Comparison of ENCODE assay signal across 10 mouse cellular contexts in genomic region chr15:102017918-102018463, GRCm38 (mm10). TPM values are rescaled to one million over a fixed set of nuclear protein-coding genes. Genes with fewer than 3 reads are reported as not detected.
DNase-seq lines count a peak whose midpoint lies in the region; ATAC-seq and TF ChIP-seq lines count a peak whose summit lies in the region.
"Had no signal": no experiment of that assay in that cellular context is flagged by ENCODE, and none has a peak within 500 bp of the region (broad histone marks: within the 10 kb centered on the region; RNA-seq: fewer than 3 reads in every experiment).

No protein-coding gene starts in this region.

- H3K9me3 ChIP-seq in intestine, embryonic 14.5 days (ENCODE audit: control insufficient read depth, low read length) = no peaks in the 10 kb centered on the region
- no peaks in the 10 kb centered on the region for H3K9me3 ChIP-seq in liver, postnatal 0 days (ENCODE audit: low read length)
- H3K9me3 ChIP-seq in forebrain, embryonic 13.5 days (replicated peaks) = no peaks in the 10 kb centered on the region
- no peaks in the 10 kb centered on the region for H3K9me3 ChIP-seq in midbrain, embryonic 15.5 days
- no peaks in the 10 kb centered on the region for H3K9me3 ChIP-seq in hindbrain, embryonic 11.5 days (ENCODE audit: control insufficient read depth, low read length)
- H3K9me3 ChIP-seq: embryonic facial prominence, embryonic 15.5 days; neural tube, embryonic 12.5 days had no signal

- no peak for TF ChIP-seq EP300 in liver, postnatal 0 days (IDR thresholded peaks at IDR 0.05; ENCODE audit: low read depth)

- DNase-seq in urinary bladder, postnatal 14 days (ENCODE audit: low spot score) = peak; percentile 70
- DNase-seq in urinary bladder, postnatal 10 days (ENCODE audit: low spot score) = no peak
- peak; percentile 77 for DNase-seq in intestine, embryonic 14.5 days (ENCODE audit: low spot score)
- peak; percentile 82 for DNase-seq in liver, postnatal 0 days
- DNase-seq in testis, postnatal 10 days (ENCODE audit: low spot score) = peak; percentile 78
- DNase-seq in hindbrain, embryonic 11.5 days (ENCODE audit: low spot score) = no peak

- H3K27me3 ChIP-seq in intestine, embryonic 14.5 days (replicated peaks; ENCODE audit: control insufficient read depth, insufficient read depth, low read length) = no peaks in the 10 kb centered on the region
- H3K27me3 ChIP-seq in liver, postnatal 0 days (ENCODE audit: insufficient read depth, low read length) = no peaks in the 10 kb centered on the region
- H3K27me3 ChIP-seq in forebrain, embryonic 13.5 days = 0 out of 2 replicates have a peak, but pooled peaks cover 6% of the 10 kb centered on the region
- H3K27me3 ChIP-seq in midbrain, embryonic 15.5 days (replicated peaks) = no peaks in the 10 kb centered on the region
- H3K27me3 ChIP-seq in hindbrain, embryonic 11.5 days (ENCODE audit: control insufficient read depth, insufficient read depth, low read length) = no peaks in the 10 kb centered on the region
- H3K27me3 ChIP-seq: neural tube, embryonic 12.5 days had no signal

- no peak overlapping the region for H3K4me2 ChIP-seq in intestine, embryonic 14.5 days (ENCODE audit: low read length)
- no peak overlapping the region for H3K4me2 ChIP-seq in liver, postnatal 0 days (ENCODE audit: low read depth, low read length)
- no peak overlapping the region for H3K4me2 ChIP-seq in forebrain, embryonic 13.5 days
- H3K4me2 ChIP-seq in midbrain, embryonic 15.5 days = no peak overlapping the region
- no peak overlapping the region for H3K4me2 ChIP-seq in hindbrain, embryonic 11.5 days (replicated peaks; ENCODE audit: low read depth, low read length)
- H3K4me2 ChIP-seq: embryonic facial prominence, embryonic 15.5 days; neural tube, embryonic 12.5 days had no signal

- H3K4me3 ChIP-seq in intestine, embryonic 14.5 days (ENCODE audit: low read depth, low read length) = no peak overlapping the region
- no peak overlapping the region for H3K4me3 ChIP-seq in liver, postnatal 0 days (ENCODE audit: low read depth, low read length)
- H3K4me3 ChIP-seq in forebrain, embryonic 13.5 days = no peak overlapping the region
- no peak overlapping the region for H3K4me3 ChIP-seq in midbrain, embryonic 15.5 days
- H3K4me3 ChIP-seq in hindbrain, embryonic 11.5 days (ENCODE audit: low read depth, low read length) = no peak overlapping the region
- H3K4me3 ChIP-seq: embryonic facial prominence, embryonic 15.5 days; neural tube, embryonic 12.5 days had no signal

- H3K9ac ChIP-seq in intestine, embryonic 14.5 days (ENCODE audit: low read length) = no peak overlapping the region
- no peak overlapping the region for H3K9ac ChIP-seq in liver, postnatal 0 days (replicated peaks)
- no peak overlapping the region for H3K9ac ChIP-seq in forebrain, embryonic 13.5 days
- H3K9ac ChIP-seq in midbrain, embryonic 15.5 days = no peak overlapping the region
- no peak overlapping the region for H3K9ac ChIP-seq in hindbrain, embryonic 11.5 days (ENCODE audit: low read depth, low read length)
- H3K9ac ChIP-seq: embryonic facial prominence, embryonic 15.5 days; neural tube, embryonic 12.5 days had no signal

- 18% methylated on average over 7 of the region's 7 CpGs for WGBS in intestine, embryonic 14.5 days
- WGBS in liver, postnatal 0 days (ENCODE audit: insufficient replicate concordance) = 12% methylated on average over 7 of the region's 7 CpGs
- WGBS in forebrain, embryonic 13.5 days = 29% methylated on average over 7 of the region's 7 CpGs
- 31% methylated on average over 7 of the region's 7 CpGs for WGBS in midbrain, embryonic 15.5 days
- WGBS in hindbrain, embryonic 11.5 days = 30% methylated on average over 7 of the region's 7 CpGs

- H3K36me3 ChIP-seq in intestine, embryonic 14.5 days (ENCODE audit: control insufficient read depth, insufficient read depth, low read length) = no peaks in the 10 kb centered on the region
- no peaks in the 10 kb centered on the region for H3K36me3 ChIP-seq in liver, postnatal 0 days (replicated peaks; ENCODE audit: insufficient read depth, low read length)
- no peaks in the 10 kb centered on the region for H3K36me3 ChIP-seq in forebrain, embryonic 13.5 days (ENCODE audit: poor library complexity, severe bottlenecking)
- H3K36me3 ChIP-seq in midbrain, embryonic 15.5 days (replicated peaks) = no peaks in the 10 kb centered on the region
- H3K36me3 ChIP-seq in hindbrain, embryonic 11.5 days (ENCODE audit: control insufficient read depth, insufficient read depth, low read length) = no peaks in the 10 kb centered on the region
- H3K36me3 ChIP-seq: embryonic facial prominence, embryonic 15.5 days; neural tube, embryonic 12.5 days had no signal

- H3K27ac ChIP-seq in intestine, embryonic 14.5 days (ENCODE audit: low read depth) = peak overlapping the region; percentile 92
- H3K27ac ChIP-seq in liver, postnatal 0 days (ENCODE audit: low read depth) = peak overlapping the region; percentile 68
- no peak overlapping the region for H3K27ac ChIP-seq in forebrain, embryonic 13.5 days
- H3K27ac ChIP-seq in midbrain, embryonic 15.5 days = no peak overlapping the region
- no peak overlapping the region for H3K27ac ChIP-seq in hindbrain, embryonic 11.5 days (ENCODE audit: low read depth, low read length)
- H3K27ac ChIP-seq: embryonic facial prominence, embryonic 15.5 days; neural tube, embryonic 12.5 days had no signal

- TF ChIP-seq CTCF in liver, postnatal 0 days (IDR thresholded peaks at IDR 0.05; ENCODE audit: low read depth) = peak; percentile 79

- ATAC-seq in intestine, embryonic 14.5 days (replicated peaks; ENCODE audit: low FRiP score, low TSS enrichment, low read depth) = no peak; the same call in 1 of the 2 replicates
- ATAC-seq in liver, postnatal 0 days = peak; percentile 93
- ATAC-seq in forebrain, embryonic 13.5 days = no peak
- ATAC-seq in midbrain, embryonic 15.5 days (replicated peaks) = no peak
- ATAC-seq in hindbrain, embryonic 11.5 days (ENCODE audit: low FRiP score) = no peak

- H3K4me1 ChIP-seq in intestine, embryonic 14.5 days (replicated peaks; ENCODE audit: control insufficient read depth, insufficient read depth, low read length) = peaks cover 15% of the 10 kb centered on the region
- peaks cover 18% of the 10 kb centered on the region for H3K4me1 ChIP-seq in liver, postnatal 0 days (ENCODE audit: insufficient read depth)
- H3K4me1 ChIP-seq in forebrain, embryonic 13.5 days = peaks cover 9% of the 10 kb centered on the region; the same call in 1 of the 2 replicates
- peaks cover 5% of the 10 kb centered on the region; the same call in 1 of the 2 replicates for H3K4me1 ChIP-seq in midbrain, embryonic 15.5 days
- H3K4me1 ChIP-seq in hindbrain, embryonic 11.5 days (replicated peaks; ENCODE audit: control insufficient read depth, insufficient read depth, low read length) = peaks cover 3% of the 10 kb centered on the region; the same call in 1 of the 2 replicates

RNA-seq across cellular contexts. Expression of gene Krt18, which starts 10.0 kb away (rescaled TPM):
- polyA plus RNA-seq in intestine, embryonic 14.5 days (2014; fragmentation: Nextera tagmentation; extraction: Ambion mirVana) = 184 and 210 TPM in 2 replicates
- 234 and 261 TPM in 2 replicates for polyA plus RNA-seq in liver, postnatal 0 days (2015; fragmentation: Nextera tagmentation; extraction: Ambion mirVana)
- 2.4 and 6.3 TPM in 2 replicates for polyA plus RNA-seq in forebrain, embryonic 13.5 days (2015; fragmentation: Nextera tagmentation; extraction: Ambion mirVana)
- polyA plus RNA-seq in midbrain, embryonic 15.5 days (2015; fragmentation: Nextera tagmentation; extraction: Ambion mirVana) = 3.3 and 4.4 TPM in 2 replicates
- 20.5 and 22.7 TPM in 2 replicates for polyA plus RNA-seq in hindbrain, embryonic 11.5 days (2014; fragmentation: Nextera tagmentation; extraction: Ambion mirVana)

RNA-seq across cellular contexts. Expression of gene Krt8, which starts 13.7 kb away (rescaled TPM):
- polyA plus RNA-seq in intestine, embryonic 14.5 days (2014; fragmentation: Nextera tagmentation; extraction: Ambion mirVana) = 381 and 486 TPM in 2 replicates
- polyA plus RNA-seq in liver, postnatal 0 days (2015; fragmentation: Nextera tagmentation; extraction: Ambion mirVana) = 125 and 129 TPM in 2 replicates
- polyA plus RNA-seq in forebrain, embryonic 13.5 days (2015; fragmentation: Nextera tagmentation; extraction: Ambion mirVana) = 1.7 and 2.6 TPM in 2 replicates
- 1.8 and 2.0 TPM in 2 replicates for polyA plus RNA-seq in midbrain, embryonic 15.5 days (2015; fragmentation: Nextera tagmentation; extraction: Ambion mirVana)
- 22.4 and 27.8 TPM in 2 replicates for polyA plus RNA-seq in hindbrain, embryonic 11.5 days (2014; fragmentation: Nextera tagmentation; extraction: Ambion mirVana)

RNA-seq across cellular contexts. Expression of gene Eif4b, which starts 55.6 kb away (rescaled TPM):
- polyA plus RNA-seq in intestine, embryonic 14.5 days (2014; fragmentation: Nextera tagmentation; extraction: Ambion mirVana) = 141 and 152 TPM in 2 replicates
- 30.9 and 32.2 TPM in 2 replicates for polyA plus RNA-seq in liver, postnatal 0 days (2015; fragmentation: Nextera tagmentation; extraction: Ambion mirVana)
- 90.5 and 102 TPM in 2 replicates for polyA plus RNA-seq in forebrain, embryonic 13.5 days (2015; fragmentation: Nextera tagmentation; extraction: Ambion mirVana)
- polyA plus RNA-seq in midbrain, embryonic 15.5 days (2015; fragmentation: Nextera tagmentation; extraction: Ambion mirVana) = 87.0 and 89.2 TPM in 2 replicates
- polyA plus RNA-seq in hindbrain, embryonic 11.5 days (2014; fragmentation: Nextera tagmentation; extraction: Ambion mirVana) = 85.0 and 103 TPM in 2 replicates

Comparison
In these comparisons a context has a peak if more than half of its experiments do, and no peak if none do; other contexts are left out.
1. DNase-seq: peak in urinary bladder, postnatal 14 days (single experiment), intestine, embryonic 14.5 days (single experiment), liver, postnatal 0 days (single experiment) and testis, postnatal 10 days (single experiment); none in urinary bladder, postnatal 10 days (single experiment) and hindbrain, embryonic 11.5 days (single experiment).
2. H3K27ac ChIP-seq: peak in intestine, embryonic 14.5 days (single experiment) and liver, postnatal 0 days (single experiment); none in forebrain, embryonic 13.5 days (single experiment), midbrain, embryonic 15.5 days (single experiment) and hindbrain, embryonic 11.5 days (single experiment).